Mouse (Mus musculus) MEL (cell line): ENCODE data around the gene Sept9. TPM values are rescaled to one million over a fixed set of nuclear protein-coding genes. Genes with fewer than 3 reads are reported as not detected.
A peak's percentile ranks its signal among the peaks of the same experiment; 100 is the strongest.

Source experiments
- DNase-seq: peaks from one replicate; pipeline ENCODE4 v3.0.0; 2011; ENCODE audit warnings: low read depth, low spot score
- H3K27ac ChIP-seq: 2 replicates; pipeline ENCODE4 v1.5.1; 2012; ENCODE audit warnings: low read depth, mild to moderate bottlenecking, control low read depth, low read length, moderate library complexity; ENCODE audit not compliant: control insufficient read depth
- H3K27me3 ChIP-seq, 2 experiments: fragments of 150-350 bp in 1 of 2; sonication (generic) in 1 of 2; 2 replicates each; pipeline ENCODE4 v1.6.1; 2012; ENCODE audit warnings: low read length in 2 of 2, mild to moderate bottlenecking in 2 of 2, improper control_type of control experiment in 1 of 2, moderate library complexity in 1 of 2; ENCODE audit not compliant: insufficient read depth in 2 of 2, control insufficient read depth in 1 of 2
- H3K36me3 ChIP-seq, 2 experiments: 2 replicates each; pipeline ENCODE4 v1.6.1; 2012 to 2014; ENCODE audit warnings: low read length in 2 of 2, improper control_type of control experiment in 1 of 2, inconsistent platforms in 1 of 2, mild to moderate bottlenecking in 1 of 2; ENCODE audit not compliant: insufficient read depth in 2 of 2, control insufficient read depth in 1 of 2
- H3K4me1 ChIP-seq, 2 experiments: fragments of 150-350 bp in 1 of 2; sonication (generic) in 1 of 2; 2 replicates each; pipeline ENCODE4 v1.6.1; 2012; ENCODE audit warnings: low read length in 2 of 2, improper control_type of control experiment in 1 of 2, mild to moderate bottlenecking in 1 of 2; ENCODE audit not compliant: insufficient read depth in 2 of 2, control insufficient read depth in 1 of 2
- H3K4me3 ChIP-seq, 2 experiments: fragments of 150-350 bp in 1 of 2; sonication (generic) in 1 of 2; 2 replicates each; pipeline ENCODE4 v1.5.1; 2012; ENCODE audit warnings: low read depth in 2 of 2, low read length in 2 of 2, mild to moderate bottlenecking in 2 of 2, moderate library complexity in 2 of 2, control low read depth in 1 of 2, improper control_type of control experiment in 1 of 2; ENCODE audit not compliant: control insufficient read depth in 1 of 2, insufficient read depth in 1 of 2
- H3K79me2 ChIP-seq: 2 replicates; pipeline ENCODE4 v1.6.1; 2012; ENCODE audit warnings: mild to moderate bottlenecking, low read length, moderate library complexity; ENCODE audit not compliant: control insufficient read depth, poor library complexity, insufficient read depth
- H3K9ac ChIP-seq: 2 replicates; pipeline ENCODE4 v1.6.1; 2012; ENCODE audit warnings: low read depth, mild to moderate bottlenecking, control low read depth, low read length, moderate library complexity; ENCODE audit not compliant: control insufficient read depth, poor library complexity, severe bottlenecking
- H3K9me3 ChIP-seq: fragments of 150-350 bp; sonication (generic); replicated peaks from 2 replicates; pipeline ENCODE4 v1.6.1; 2012; ENCODE audit warnings: mild to moderate bottlenecking, low read length, improper control_type of control experiment, moderate library complexity; ENCODE audit not compliant: insufficient read depth
- CHD2 ChIP-seq: IDR thresholded peaks from 2 replicates; pipeline ENCODE4 v1.6.1; 2011; ENCODE audit warnings: low read length, improper control_type of control experiment
- CTCF ChIP-seq, 3 experiments: IDR thresholded peaks in 2 of 3; conservative IDR thresholded peaks in 1 of 3; 2 replicates each; pipeline ENCODE4 v1.5.1; 2011 to 2012; ENCODE audit warnings: low read length in 3 of 3, low read depth in 2 of 3, mild to moderate bottlenecking in 2 of 3, improper control_type of control experiment in 1 of 3, inconsistent platforms in 1 of 3, mixed read lengths in 1 of 3, moderate library complexity in 1 of 3; ENCODE audit not compliant: control insufficient read depth in 1 of 3, insufficient read depth in 1 of 3, poor library complexity in 1 of 3, severe bottlenecking in 1 of 3
- HCFC1 ChIP-seq: IDR thresholded peaks from 2 replicates; pipeline ENCODE4 v1.6.1; 2012; ENCODE audit warnings: low read depth, mild to moderate bottlenecking, inconsistent platforms, low read length, improper control_type of control experiment, moderate library complexity
- KAT2A ChIP-seq: conservative IDR thresholded peaks from 2 replicates; pipeline ENCODE4 v1.6.1; 2012; ENCODE audit warnings: low read depth, low read length, improper control_type of control experiment, inconsistent platforms
- MAFK ChIP-seq: IDR thresholded peaks from 2 replicates; pipeline ENCODE4 v1.6.1; 2011; ENCODE audit warnings: low read depth, mild to moderate bottlenecking, low read length, improper control_type of control experiment, borderline replicate concordance
- MAX ChIP-seq: IDR thresholded peaks from 2 replicates; pipeline ENCODE4 v1.6.1; 2011; ENCODE audit warnings: low read length, improper control_type of control experiment
- MAZ ChIP-seq: IDR thresholded peaks from 2 replicates; pipeline ENCODE4 v1.6.1; 2012; ENCODE audit warnings: low read depth, mild to moderate bottlenecking, inconsistent platforms, low read length, improper control_type of control experiment
- MEF2A ChIP-seq: IDR thresholded peaks from 2 replicates; pipeline ENCODE4 v1.6.1; 2014; ENCODE audit warnings: low read depth, mild to moderate bottlenecking, inconsistent platforms, low read length, improper control_type of control experiment; ENCODE audit not compliant: poor library complexity, insufficient replicate concordance, severe bottlenecking; ENCODE audit errors: extremely low read depth
- MXI1 ChIP-seq: IDR thresholded peaks from 2 replicates; pipeline ENCODE4 v1.6.1; 2011; ENCODE audit warnings: mild to moderate bottlenecking, low read depth, low read length, improper control_type of control experiment
- MYB ChIP-seq: IDR thresholded peaks from 2 replicates; pipeline ENCODE4 v1.6.1; 2011; ENCODE audit warnings: mild to moderate bottlenecking, low read depth, low read length, improper control_type of control experiment
- NELFE ChIP-seq: IDR thresholded peaks from 2 replicates; pipeline ENCODE4 v1.6.1; 2011; ENCODE audit warnings: low read depth, low read length, improper control_type of control experiment
- POLR2AphosphoS2 ChIP-seq: IDR thresholded peaks from 2 replicates; pipeline ENCODE4 v1.6.1; 2011; ENCODE audit warnings: low read length, improper control_type of control experiment
- RAD21 ChIP-seq: IDR thresholded peaks from 2 replicates; pipeline ENCODE4 v1.6.1; 2011; ENCODE audit warnings: mild to moderate bottlenecking, low read depth, low read length, improper control_type of control experiment
- RCOR1 ChIP-seq: IDR thresholded peaks from 2 replicates; pipeline ENCODE4 v1.6.1; 2012; ENCODE audit warnings: low read depth, mild to moderate bottlenecking, inconsistent platforms, low read length, improper control_type of control experiment
- SMC3 ChIP-seq: IDR thresholded peaks from 2 replicates; pipeline ENCODE4 v1.6.1; 2011; ENCODE audit warnings: low read depth, low read length, improper control_type of control experiment
- TBP ChIP-seq: IDR thresholded peaks from 2 replicates; pipeline ENCODE4 v1.8.0; 2011; ENCODE audit warnings: low read depth, low read length, improper control_type of control experiment
- TCF12 ChIP-seq: IDR thresholded peaks from 2 replicates; pipeline ENCODE4 v1.6.1; 2014; ENCODE audit warnings: low read depth, mild to moderate bottlenecking, inconsistent platforms, low read length, improper control_type of control experiment, moderate library complexity
- USF1 ChIP-seq: IDR thresholded peaks from 2 replicates; pipeline ENCODE4 v1.6.1; 2014; ENCODE audit warnings: low read depth, mild to moderate bottlenecking, inconsistent platforms, low read length, improper control_type of control experiment, moderate library complexity
- USF2 ChIP-seq, 2 experiments: IDR thresholded peaks; 2 replicates each; pipeline ENCODE4 v1.6.1; 2011 to 2012; ENCODE audit warnings: improper control_type of control experiment in 2 of 2, low read length in 2 of 2, borderline replicate concordance in 1 of 2, inconsistent platforms in 1 of 2, low read depth in 1 of 2, mild to moderate bottlenecking in 1 of 2; ENCODE audit not compliant: insufficient read depth in 1 of 2
- ZC3H11A ChIP-seq: IDR thresholded peaks from 2 replicates; pipeline ENCODE4 v1.6.1; 2012; ENCODE audit warnings: low read depth, mild to moderate bottlenecking, inconsistent platforms, low read length, improper control_type of control experiment
- ZKSCAN1 ChIP-seq: IDR thresholded peaks from 2 replicates; pipeline ENCODE4 v1.6.1; 2012; ENCODE audit warnings: low read depth, mild to moderate bottlenecking, inconsistent platforms, low read length, improper control_type of control experiment, moderate library complexity
- ZNF384 ChIP-seq: IDR thresholded peaks from 2 replicates; pipeline ENCODE4 v1.6.1; 2012; ENCODE audit warnings: low read depth, mild to moderate bottlenecking, inconsistent platforms, low read length, improper control_type of control experiment
- polyA plus RNA-seq, 2 experiments: library from polyadenylated mRNA; stranded (reverse) in 1 of 2; unstranded in 1 of 2; fragments of >175 nt in 1 of 2; fragments of >200 nt in 1 of 2; gene quantifications; 2 replicates each; pipeline versions ENCODE4 v1.2.1 to v1.2.4; 2012; ENCODE audit warnings: low replicate concordance in 2 of 2, low read depth in 1 of 2; ENCODE audit not compliant: insufficient read length in 2 of 2, insufficient read depth in 1 of 2, missing spikeins in 1 of 2
- total RNA-seq: library from RNA; depleted of rRNA; stranded (reverse); fragments of 300-350 nt; gene quantifications from 2 replicates; pipeline ENCODE4 v1.2.3, GENCODE M21; 2012

The Sept9 gene
- total and polyA plus RNA-seq, 3 experiments: 49.7 to 196 (median 163) TPM

GRCm38 (mm10) chr11:117312028-117312901, 112.8 kb downstream of the Sept9 start:
- Histone ChIP-seq H3K4me1 (peaks cover 0 to 20% of the 10 kb centered on the region in 2 experiments; a peak in 3 of 4 replicates), H3K79me2 (peaks cover 17% of the 10 kb centered on the region), H3K9ac (no peak overlapping the region), H3K36me3 (peaks cover 0 to 11% of the 10 kb centered on the region in 2 experiments; a peak in 1 of 4 replicates)
- DNase-seq: no peak
- TF ChIP-seq POLR2AphosphoS2 (no peak), HCFC1 (no peak), USF2 (IDR thresholded peaks at IDR 0.05; ENCODE audit: borderline replicate concordance in 1 of 2, insufficient read depth in 1 of 2, low read depth in 1 of 2, low read length in 2 of 2) (no peak), RCOR1 (no peak), KAT2A (no peak), CHD2 (no peak), USF1 (no peak), MXI1 (no peak), MAZ (no peak), NELFE (no peak), MYB (no peak), ZNF384 (no peak), TCF12 (no peak)
- TF ChIP-seq, all 39 proteins: peak for 0
- H3K27ac ChIP-seq: no peak overlapping the region
- H3K4me3 ChIP-seq: no peak overlapping the region
- H3K27me3 ChIP-seq: no peaks in the 10 kb centered on the region
- no peaks in the 10 kb centered on the region for H3K9me3 ChIP-seq

- TF ChIP-seq TBP (no peak), CTCF (IDR thresholded peaks at IDR 0.05 in 2 of 3, conservative IDR thresholded peaks at IDR 0.05 in 1 of 3; ENCODE audit: control insufficient read depth in 1 of 3, insufficient read depth in 1 of 3, low read depth in 2 of 3, low read length in 3 of 3, poor library complexity in 1 of 3, severe bottlenecking in 1 of 3) (peak; percentile 78 to 93 (median 92)), SMC3 (peak; percentile 88), RAD21 (peak; percentile 52), ZC3H11A (peak; percentile 67), MAFK (no peak), ZKSCAN1 (no peak), MAX (no peak), TCF12 (no peak), MEF2A (no peak)
- TF ChIP-seq, all 39 proteins: peak for 4
- peaks cover 17% of the 10 kb centered on the region for H3K79me2 ChIP-seq
- no peaks in the 10 kb centered on the region for H3K27me3 ChIP-seq
- no peak overlapping the region for H3K4me3 ChIP-seq
- no peaks in the 10 kb centered on the region for H3K9me3 ChIP-seq
- peak; percentile 64 for DNase-seq
- no peak overlapping the region for H3K9ac ChIP-seq
- H3K27ac ChIP-seq: no peak overlapping the region
- H3K36me3 ChIP-seq: peaks cover 0 to 8% of the 10 kb centered on the region in 2 experiments; a peak in 2 of 4 replicates
- H3K4me1 ChIP-seq: peaks cover 0 to 21% of the 10 kb centered on the region in 2 experiments; a peak in 3 of 4 replicates
Observed at GRCm38 (mm10) chr11:117312936-117313335, 113.5 kb downstream of the Sept9 start.
